9 mouse cellular contexts compared by ENCODE assay signal in the genomic region with DNA sequence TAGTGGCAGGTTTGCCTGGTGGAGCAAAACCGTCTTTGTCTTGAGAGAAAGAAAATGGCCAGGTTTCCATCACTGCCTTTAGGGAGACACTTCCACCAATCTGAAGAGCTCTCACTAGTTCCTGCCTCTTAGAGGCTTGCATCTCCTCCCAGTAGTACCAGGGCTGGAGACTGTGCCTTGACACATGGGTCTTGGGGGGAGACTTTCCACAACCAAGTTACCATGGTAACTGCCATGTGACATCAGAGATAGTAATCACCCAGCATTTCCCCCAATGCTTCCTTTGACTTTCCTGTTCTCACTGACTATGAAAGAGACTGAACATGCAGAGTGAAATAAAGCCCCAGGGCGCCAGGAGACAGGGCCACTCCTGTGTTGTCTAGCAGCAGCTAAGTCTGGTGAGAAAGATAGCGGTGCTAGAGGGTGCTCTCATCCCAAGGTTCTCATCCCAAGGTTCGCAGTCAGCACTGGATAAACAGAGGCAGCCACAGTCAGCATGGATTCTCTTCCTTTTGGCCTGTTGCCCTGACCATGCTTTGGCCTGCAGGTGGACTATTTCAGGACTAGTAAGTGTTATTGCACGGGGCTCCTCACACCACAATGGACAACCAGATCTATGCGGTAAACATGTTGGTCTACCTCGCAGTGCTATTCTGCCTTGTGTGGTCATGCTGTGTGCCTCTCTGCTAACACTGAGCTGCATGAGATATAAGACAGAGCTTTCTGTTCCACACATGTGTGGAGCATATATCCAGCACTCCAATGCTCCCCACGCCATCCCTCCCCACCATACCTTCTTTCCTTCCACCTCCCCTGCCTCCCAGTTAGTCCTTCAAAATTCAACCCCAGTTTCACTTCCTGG.
DNase-seq lines count a peak whose midpoint lies in the region; ATAC-seq lines count a peak whose summit lies in the region.
"Had no signal": no experiment of that assay in that cellular context is flagged by ENCODE, and none has a peak within 500 bp of the region (broad histone marks: within the 10 kb centered on the region; RNA-seq: fewer than 3 reads in every experiment).

No protein-coding gene starts in this region.

- peaks cover 32% of the 10 kb centered on the region for H3K4me1 ChIP-seq in forebrain, embryonic 13.5 days
- H3K4me1 ChIP-seq in midbrain, embryonic 15.5 days, result peaks cover 35% of the 10 kb centered on the region

- peak; percentile 66 for ATAC-seq in forebrain, embryonic 13.5 days
- peak; percentile 84 for ATAC-seq in midbrain, embryonic 15.5 days (replicated peaks)

- 0 out of 2 replicates have a peak, but pooled peaks cover 2% of the 10 kb centered on the region for H3K27me3 ChIP-seq in forebrain, embryonic 13.5 days
- H3K27me3 ChIP-seq in midbrain, embryonic 15.5 days (replicated peaks), result no peaks in the 10 kb centered on the region

- DNase-seq in kidney, postnatal 14 days, result peak; percentile 9
- DNase-seq in kidney, postnatal 25 days, result no peak
- peak; percentile 19 for DNase-seq in c-Kit-positive CD71-negative TER-119-negative erythroid progenitor cells, embryonic 14.5 days (ENCODE audit: low read depth)
- no peak for DNase-seq in B cell, adult 2 months
- DNase-seq in urinary bladder, postnatal 36 days (ENCODE audit: low spot score in 2 of 2), result no peak
- DNase-seq: cerebellum, postnatal 25 days; gastrocnemius, postnatal 36 days had no signal

- no peak overlapping the region; the same call in 1 of the 2 replicates for H3K27ac ChIP-seq in forebrain, embryonic 13.5 days
- peak overlapping the region; percentile 45; the same call in 1 of the 2 replicates for H3K27ac ChIP-seq in midbrain, embryonic 15.5 days

- no peak overlapping the region for H3K4me2 ChIP-seq in forebrain, embryonic 13.5 days
- no peak overlapping the region for H3K4me2 ChIP-seq in midbrain, embryonic 15.5 days

- H3K9ac ChIP-seq in forebrain, embryonic 13.5 days, result no peak overlapping the region
- no peak overlapping the region for H3K9ac ChIP-seq in midbrain, embryonic 15.5 days

- H3K4me3 ChIP-seq in forebrain, embryonic 13.5 days, result no peak overlapping the region
- H3K4me3 ChIP-seq in midbrain, embryonic 15.5 days, result no peak overlapping the region

- no peaks in the 10 kb centered on the region for H3K36me3 ChIP-seq in forebrain, embryonic 13.5 days (ENCODE audit: poor library complexity, severe bottlenecking)
- no peaks in the 10 kb centered on the region for H3K36me3 ChIP-seq in midbrain, embryonic 15.5 days (replicated peaks)

- 79% methylated on average over 8 of the region's 8 CpGs for WGBS in forebrain, embryonic 13.5 days
- WGBS in midbrain, embryonic 15.5 days, result 72% methylated on average over 8 of the region's 8 CpGs

- H3K9me3 ChIP-seq in forebrain, embryonic 13.5 days (replicated peaks), result no peaks in the 10 kb centered on the region
- H3K9me3 ChIP-seq in midbrain, embryonic 15.5 days, result no peaks in the 10 kb centered on the region

Comparison
In these comparisons a context has a peak if more than half of its experiments do, and no peak if none do; other contexts are left out.
1. DNase-seq: peak in kidney, postnatal 14 days (single experiment) and c-Kit-positive CD71-negative TER-119-negative erythroid progenitor cells, embryonic 14.5 days (single experiment); none in kidney, postnatal 25 days (0 of 2), B cell, adult 2 months (0 of 2) and urinary bladder, postnatal 36 days (0 of 2).